Mouse (Mus musculus): ENCODE data around the gene E330034G19Rik.
"Not testable (repeated sequence)": the region's sequence is repeated elsewhere in the genome, so short reads cannot be mapped to it uniquely, and the experiment has no call there.

The E330034G19Rik gene

GRCm38 (mm10) chr14:24292914-24293313, at the start of gene E330034G19Rik:
Gene E330034G19Rik, plus strand, starts transcription at chr14:24293214.
- no peak for DNase-seq (ENCODE audit: inconsistent age in 2 of 2, low spot score in 1 of 2)

GRCm38 (mm10) chr14:24244330-24245176, 48.5 kb upstream of the E330034G19Rik start:
- DNase-seq (ENCODE audit: inconsistent age in 2 of 2, low spot score in 1 of 2): peak in 1 of 2 experiments; percentile 80

DNA sequence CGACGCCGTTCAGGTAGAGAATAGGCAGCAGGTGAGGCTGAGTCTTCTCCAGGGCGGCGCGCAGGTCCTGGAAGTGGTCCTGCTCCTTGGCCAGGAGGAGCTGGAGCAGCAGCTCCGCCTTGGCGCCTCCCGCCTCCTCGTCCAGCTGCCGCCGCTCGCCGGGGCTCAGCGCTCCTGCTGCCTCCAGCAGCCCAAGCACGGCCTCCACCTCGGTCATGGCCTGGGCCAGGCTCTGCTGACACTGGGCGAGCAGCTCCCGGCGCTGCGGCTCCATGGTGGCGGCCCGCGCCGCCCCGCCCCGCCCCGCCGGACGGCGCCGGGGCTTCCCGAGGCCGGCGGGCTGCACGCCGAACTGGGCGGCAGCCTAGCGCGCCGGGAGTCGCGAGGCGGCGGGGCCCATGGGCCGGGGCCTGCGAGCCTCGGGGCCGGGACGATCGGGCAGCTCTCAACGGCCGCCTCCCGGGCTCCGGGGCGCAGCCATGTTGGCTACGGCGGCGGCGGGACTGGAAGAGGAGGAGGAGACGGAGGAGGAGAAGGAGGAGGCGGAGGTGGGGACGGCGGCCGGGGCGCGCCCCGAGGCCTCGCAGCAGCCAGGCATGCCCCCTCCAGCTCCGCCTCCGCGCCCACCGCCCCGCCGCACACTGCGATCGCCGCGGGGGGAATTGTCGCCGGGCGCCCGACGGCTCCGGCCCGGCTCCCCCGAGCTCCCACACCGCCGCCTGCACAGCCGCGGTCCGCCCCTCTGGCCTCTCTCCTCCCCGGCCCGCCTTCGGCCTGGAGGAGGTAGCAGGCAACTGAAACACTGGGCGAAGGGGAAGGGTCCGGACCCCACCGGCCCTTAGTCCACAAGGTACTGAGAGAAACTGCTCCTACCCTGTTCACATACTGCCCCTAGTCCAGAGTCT, 47.6 kb upstream of the E330034G19Rik start, which contains the start of gene Dlg5:
Dlg5 (minus strand) TSS at position 744 of the 905 bp plus-strand sequence.
- DNase-seq (ENCODE audit: inconsistent age in 2 of 2, low spot score in 1 of 2): peak; percentile 79 to 93

DNA sequence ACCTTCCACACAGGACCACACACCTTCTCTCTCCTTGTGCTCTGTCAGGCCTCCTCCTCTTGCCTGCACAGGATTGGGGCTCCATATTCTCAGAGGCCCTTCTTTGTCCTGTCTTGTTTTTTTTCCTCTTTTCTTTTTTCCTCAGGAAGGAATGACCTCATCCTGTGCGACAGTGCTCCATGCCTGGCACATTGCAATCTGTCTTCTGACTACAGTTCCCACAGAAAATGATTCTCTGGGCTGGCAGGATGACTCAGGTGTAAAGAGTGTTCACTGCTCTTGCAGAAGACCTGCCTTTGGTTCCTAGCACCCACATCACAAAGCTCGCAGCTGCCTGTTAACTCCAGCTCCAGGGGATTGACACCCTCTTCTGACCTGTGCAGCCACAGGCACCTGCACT, 43.1 kb upstream of the E330034G19Rik start:
- DNase-seq (ENCODE audit: inconsistent age in 2 of 2, low spot score in 1 of 2): peak in 1 of 2 experiments; percentile 53

DNA sequence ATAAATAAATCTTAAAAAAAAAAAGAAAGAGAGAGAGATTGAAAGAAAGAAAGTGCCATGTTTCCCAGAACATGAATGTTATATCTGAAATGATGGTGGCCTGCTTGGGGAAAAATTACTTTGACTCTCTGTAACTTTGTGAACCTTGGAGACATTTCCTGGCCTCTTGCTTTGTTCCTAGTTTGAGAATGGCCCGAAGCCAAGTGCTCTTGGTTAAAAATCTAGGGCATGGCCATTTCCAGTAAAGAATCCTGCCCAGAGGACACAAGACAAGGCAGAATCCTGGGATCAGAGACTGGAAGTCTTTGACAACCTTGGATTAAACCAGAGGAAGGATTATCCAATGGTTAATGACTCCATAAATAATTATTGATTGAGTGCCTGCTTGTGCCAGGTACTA, 41.7 kb upstream of the E330034G19Rik start:
- DNase-seq (ENCODE audit: inconsistent age in 2 of 2, low spot score in 1 of 2): peak in 1 of 2 experiments; percentile 81

- DNase-seq (ENCODE audit: inconsistent age in 2 of 2, low spot score in 1 of 2): peak in 1 of 2 experiments; percentile 67
Measured at GRCm38 (mm10) chr14:24253611-24254202, 39.3 kb upstream of the E330034G19Rik start.

- DNase-seq (ENCODE audit: inconsistent age in 2 of 2, low spot score in 1 of 2): no peak
Measured at GRCm38 (mm10) chr14:24255956-24256355, 37.1 kb upstream of the E330034G19Rik start.

DNA sequence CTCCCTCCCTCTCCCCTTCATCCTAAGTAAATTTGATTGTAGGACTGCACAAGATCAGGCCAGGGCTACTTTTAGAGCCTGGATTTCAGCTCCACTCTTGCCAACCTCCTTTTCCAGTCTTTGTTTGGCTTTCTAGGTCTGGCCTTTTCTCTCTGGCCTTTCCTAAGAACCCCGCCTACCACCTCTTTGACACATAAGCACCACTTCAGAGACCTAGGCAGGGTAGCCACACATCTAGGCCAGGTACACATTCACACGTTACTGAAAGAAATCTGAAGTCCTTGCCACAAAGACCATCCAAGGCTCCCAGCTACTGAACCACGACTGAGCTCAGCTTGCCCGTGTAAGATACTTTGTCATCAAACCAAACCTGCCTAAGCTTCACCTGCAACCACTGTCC, 32.6 kb upstream of the E330034G19Rik start:
- DNase-seq (ENCODE audit: inconsistent age in 2 of 2, low spot score in 1 of 2): no peak

DNA sequence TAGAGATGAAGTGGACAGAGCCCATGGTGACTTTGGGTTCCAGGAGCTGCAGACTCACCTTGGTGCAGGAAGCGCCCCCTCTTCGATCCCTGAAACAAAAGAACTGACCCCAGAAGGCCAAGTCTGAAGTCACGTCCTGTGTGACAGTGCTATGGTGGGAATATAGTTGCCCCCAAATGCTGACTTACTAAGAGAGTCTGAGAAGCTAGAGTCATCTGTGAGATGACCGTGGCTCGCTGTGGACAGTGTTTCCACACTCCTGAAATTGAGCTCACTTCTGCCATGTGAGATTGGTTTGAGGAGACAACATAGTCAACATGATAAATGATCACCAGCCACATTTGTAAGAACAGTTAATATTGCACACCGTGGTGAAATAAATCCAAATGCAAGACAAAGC, 30.6 kb upstream of the E330034G19Rik start:
- no peak for DNase-seq (ENCODE audit: inconsistent age in 2 of 2, low spot score in 1 of 2)

DNA sequence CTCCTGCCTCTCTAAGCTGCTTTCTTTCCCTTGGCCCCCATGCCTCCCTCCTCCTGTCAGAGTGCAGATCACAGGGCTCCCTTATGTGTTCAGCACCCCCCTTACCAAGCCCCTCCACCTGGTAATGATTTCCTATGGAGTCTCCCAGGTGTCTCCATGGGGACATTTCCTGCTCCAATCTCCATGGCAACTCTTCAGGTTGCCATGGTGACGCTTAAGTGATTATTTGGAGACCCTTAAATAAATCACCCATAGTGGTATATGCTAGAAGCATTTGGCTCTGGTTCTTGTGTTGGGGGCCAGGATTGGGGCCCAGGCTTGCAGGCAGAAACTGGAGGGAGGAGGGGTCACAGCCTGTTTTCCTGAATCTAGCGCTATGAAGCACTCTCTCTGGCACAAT, 30.1 kb upstream of the E330034G19Rik start:
- no peak for DNase-seq (ENCODE audit: inconsistent age in 2 of 2, low spot score in 1 of 2)

DNA sequence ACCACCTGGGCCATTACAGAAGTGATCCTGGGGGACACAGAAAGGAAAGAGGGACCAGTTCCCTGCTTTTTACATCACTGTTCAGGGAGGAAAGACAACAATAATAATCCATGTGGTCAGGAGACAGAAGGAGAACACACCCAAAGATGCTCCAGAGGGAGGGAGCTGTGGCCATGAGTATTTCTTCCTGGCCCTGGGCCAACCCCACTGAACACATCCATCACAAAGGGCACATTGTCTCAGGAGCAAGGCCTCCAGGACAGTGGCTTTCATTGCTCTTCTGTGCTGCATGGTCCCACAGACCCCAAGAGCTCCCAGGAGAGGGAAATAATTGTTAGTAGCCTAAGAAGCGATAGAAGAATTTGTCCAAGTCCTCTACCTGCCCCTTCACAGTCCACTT, 23.4 kb upstream of the E330034G19Rik start:
- DNase-seq (ENCODE audit: inconsistent age in 2 of 2, low spot score in 1 of 2): peak in 1 of 2 experiments; percentile 26

DNA sequence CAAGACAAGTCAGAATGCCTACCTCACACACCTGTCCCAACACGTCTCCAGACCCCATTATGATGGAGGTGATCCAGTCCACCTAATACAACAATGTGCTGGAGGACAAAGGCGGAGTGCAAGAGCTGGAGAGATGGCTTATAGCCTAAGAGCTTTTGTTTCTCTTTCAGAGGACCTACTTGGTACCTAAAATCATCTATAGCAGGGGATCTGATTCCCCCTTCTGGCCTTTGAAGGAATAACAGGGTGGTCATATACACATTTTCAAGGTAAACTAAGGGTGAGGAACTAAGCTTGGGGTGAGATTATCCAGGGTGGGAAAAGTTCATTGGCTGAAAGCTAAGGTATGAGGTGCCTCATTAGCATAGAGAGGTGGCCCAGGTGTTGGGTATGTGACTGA, 19.4 kb upstream of the E330034G19Rik start:
- DNase-seq (ENCODE audit: inconsistent age in 2 of 2, low spot score in 1 of 2): peak in 1 of 2 experiments; percentile 79

DNA sequence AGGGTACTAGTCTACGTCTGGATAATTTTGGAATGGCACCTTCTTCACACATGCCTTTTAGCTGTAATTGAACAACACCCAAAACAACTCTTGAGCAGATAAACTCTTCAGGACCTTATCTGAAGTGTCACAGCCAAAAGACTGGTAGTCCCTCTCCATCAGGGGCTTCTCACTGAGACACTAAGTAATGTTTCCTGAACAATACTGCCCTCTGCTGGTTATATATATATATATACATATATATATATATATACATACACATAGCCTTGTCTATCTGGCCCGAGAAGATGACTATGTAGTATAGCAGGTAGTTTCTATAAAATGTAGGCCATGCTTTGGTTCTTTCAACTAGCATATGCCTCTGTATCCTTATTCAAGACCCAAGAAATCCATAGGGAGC, 17.5 kb upstream of the E330034G19Rik start:
- peak in 1 of 2 experiments; percentile 42 for DNase-seq (ENCODE audit: inconsistent age in 2 of 2, low spot score in 1 of 2)

GRCm38 (mm10) chr14:24281278-24281677, 11.7 kb upstream of the E330034G19Rik start:
- DNase-seq (ENCODE audit: inconsistent age in 2 of 2, low spot score in 1 of 2): no peak

DNA sequence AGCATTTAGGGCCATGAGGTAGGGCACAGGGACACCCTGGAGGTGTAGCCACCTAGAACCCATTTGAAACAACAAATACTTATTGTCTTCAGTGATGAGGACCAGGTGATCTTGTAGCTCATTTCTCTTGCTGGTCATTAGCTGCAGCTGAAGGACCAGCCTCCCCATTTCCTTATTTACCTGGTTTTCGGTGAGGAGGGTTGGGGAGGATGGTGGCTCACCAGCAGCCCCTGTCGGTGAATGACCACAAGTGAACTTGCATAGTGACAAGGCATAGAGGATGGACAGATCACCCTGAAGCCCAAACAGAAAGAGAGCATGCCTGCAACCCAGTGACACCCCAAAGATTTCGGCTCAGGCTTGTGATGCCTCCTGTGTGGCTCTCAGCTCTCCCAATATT, 10.7 kb upstream of the E330034G19Rik start:
- DNase-seq (ENCODE audit: inconsistent age in 2 of 2, low spot score in 1 of 2): no peak

DNA sequence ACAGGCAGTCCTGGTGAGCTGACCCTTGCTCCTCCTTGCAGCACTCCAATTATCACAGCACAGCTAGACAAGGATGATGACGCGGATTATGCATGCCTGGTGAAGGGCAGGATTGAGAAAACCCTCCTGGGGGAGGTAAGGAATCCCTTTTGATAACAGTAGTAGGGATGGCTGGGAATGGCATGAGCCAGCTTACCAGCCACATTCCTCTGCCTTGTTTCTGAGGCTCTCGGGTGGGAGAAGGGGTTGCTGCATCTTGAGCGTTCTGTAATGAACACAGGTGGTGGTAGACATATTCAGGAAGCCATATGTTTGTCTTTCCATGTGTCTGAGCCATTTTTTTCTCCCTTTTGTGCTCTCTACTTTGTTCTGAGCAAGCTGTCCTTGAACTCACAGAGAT, 6.9 kb upstream of the E330034G19Rik start:
- no peak for DNase-seq (ENCODE audit: inconsistent age in 2 of 2, low spot score in 1 of 2)

- DNase-seq (ENCODE audit: inconsistent age in 2 of 2, low spot score in 1 of 2): no peak
Measured at GRCm38 (mm10) chr14:24290726-24291125, 2.3 kb upstream of the E330034G19Rik start.

DNA sequence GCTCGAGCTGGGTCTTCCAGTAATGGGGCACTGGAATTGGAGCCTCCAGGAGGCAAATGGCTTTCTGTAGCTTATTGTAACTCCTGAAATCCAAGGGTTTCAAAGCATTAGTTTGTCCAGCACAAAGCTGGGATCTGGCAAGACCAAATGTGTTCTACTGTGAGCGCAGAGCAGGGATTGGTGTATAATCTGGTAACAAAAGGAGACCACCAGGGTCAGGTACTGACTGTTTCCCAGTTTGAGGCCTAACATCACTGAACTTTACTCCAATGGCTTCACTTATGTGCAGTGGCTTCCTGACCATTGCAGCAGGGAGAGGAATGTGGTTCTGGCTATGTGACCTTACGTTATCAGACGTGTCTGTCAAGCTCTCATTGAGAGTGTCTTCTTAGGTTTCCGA, 617 bp downstream of the E330034G19Rik start:
- DNase-seq (ENCODE audit: inconsistent age in 2 of 2, low spot score in 1 of 2): no peak

DNA sequence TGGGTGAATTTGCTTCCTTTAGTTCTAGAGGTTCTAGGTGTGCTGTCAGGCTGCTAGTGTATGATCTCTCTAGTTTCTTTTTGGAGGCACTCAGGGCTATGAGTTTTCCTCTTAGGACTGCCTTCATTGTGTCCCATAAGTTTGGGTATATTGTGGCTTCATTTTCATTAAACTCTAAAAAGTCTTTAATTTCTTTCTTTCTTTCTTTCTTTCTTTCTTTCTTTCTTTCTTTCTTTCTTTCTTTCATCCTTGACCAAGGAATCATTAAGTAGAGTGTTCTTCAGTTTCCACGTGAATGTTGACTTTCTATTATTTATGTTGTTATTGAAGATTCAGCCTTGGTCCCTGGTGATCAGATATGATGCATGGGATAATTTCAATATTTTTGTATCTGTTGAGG, 9.1 kb downstream of the E330034G19Rik start:
- DNase-seq (ENCODE audit: inconsistent age in 2 of 2, low spot score in 1 of 2): not testable (repeated sequence)

DNA sequence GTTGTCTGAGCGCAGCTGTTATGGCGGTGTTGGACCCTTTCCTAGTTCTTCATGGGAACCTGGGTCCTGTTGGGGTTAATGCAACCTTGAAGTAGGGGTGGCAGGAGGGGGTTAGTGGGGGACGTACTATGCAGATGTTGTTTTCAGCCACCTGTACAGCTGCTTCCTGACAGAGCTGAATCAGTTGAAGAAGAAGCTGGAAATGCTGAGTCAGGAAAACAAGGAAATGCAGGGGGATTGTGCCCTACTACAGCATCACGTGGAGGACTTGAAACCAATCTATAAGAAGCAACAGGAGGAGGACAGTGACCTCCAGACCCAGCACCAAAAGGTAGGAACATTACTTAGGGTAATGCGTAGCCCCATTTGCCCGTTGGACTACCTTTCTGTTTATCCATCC, 13.7 kb downstream of the E330034G19Rik start:
- no peak for DNase-seq (ENCODE audit: inconsistent age in 2 of 2, low spot score in 1 of 2)

- no peak for DNase-seq (ENCODE audit: inconsistent age in 2 of 2, low spot score in 1 of 2)
Measured at GRCm38 (mm10) chr14:24307146-24307545, 14.1 kb downstream of the E330034G19Rik start.
